13 mouse cellular contexts compared by ENCODE assay signal in genomic region chr1:135844481-135844880, GRCm38 (mm10). TPM values are rescaled to one million over a fixed set of nuclear protein-coding genes. Genes with fewer than 3 reads are reported as not detected.
DNase-seq lines count a peak whose midpoint lies in the region; ATAC-seq and TF ChIP-seq lines count a peak whose summit lies in the region.
"Had no signal": no experiment of that assay in that cellular context is flagged by ENCODE, and none has a peak within 500 bp of the region (broad histone marks: within the 10 kb centered on the region; RNA-seq: fewer than 3 reads in every experiment).

No protein-coding gene starts in this region.

- TF ChIP-seq POLR2A in cerebellum, adult 2 months (IDR thresholded peaks at IDR 0.05; ENCODE audit: borderline replicate concordance, insufficient read depth, low read length) = no peak

- no peaks in the 10 kb centered on the region for H3K27me3 ChIP-seq in heart, postnatal 0 days (ENCODE audit: control insufficient read depth, insufficient read depth, low read length)
- no peaks in the 10 kb centered on the region for H3K27me3 ChIP-seq in intestine, embryonic 16.5 days (replicated peaks; ENCODE audit: control insufficient read depth, insufficient read depth, low read length)
- H3K27me3 ChIP-seq in cerebellum, adult 2 months (ENCODE audit: control insufficient read depth, insufficient read depth, low read length) = no peaks in the 10 kb centered on the region
- H3K27me3 ChIP-seq: midbrain, embryonic 13.5 days; neural tube, embryonic 12.5 days had no signal

- peak; percentile 60 to 75 for DNase-seq in heart, adult 18-20 months
- no peak for DNase-seq in heart, adult 8-10 months (ENCODE audit: low spot score)
- peak; percentile 65 for DNase-seq in NIH3T3 (ENCODE audit: low read depth)
- no peak for DNase-seq in heart, postnatal 0 days (ENCODE audit: low spot score)
- peak; percentile 74 for DNase-seq in lung, postnatal 36 days
- DNase-seq in urinary bladder, adult 18-20 months (ENCODE audit: low spot score in 2 of 2) = no peak
- no peak for DNase-seq in cerebellum, adult 2 months
- DNase-seq: adrenal gland, postnatal 10 days; retina, postnatal 1 day had no signal

- peaks cover 81% of the 10 kb centered on the region for H3K36me3 ChIP-seq in heart, postnatal 0 days (replicated peaks; ENCODE audit: control insufficient read depth, insufficient read depth, low read length)
- no peaks in the 10 kb centered on the region for H3K36me3 ChIP-seq in intestine, embryonic 16.5 days (ENCODE audit: control insufficient read depth, insufficient read depth, low read length)
- H3K36me3 ChIP-seq: midbrain, embryonic 13.5 days; neural tube, embryonic 12.5 days had no signal

- H3K9ac ChIP-seq in heart, postnatal 0 days (replicated peaks; ENCODE audit: low read depth, low read length) = no peak overlapping the region
- H3K9ac ChIP-seq in intestine, embryonic 16.5 days (ENCODE audit: low read depth, low read length) = no peak overlapping the region
- H3K9ac ChIP-seq: liver, embryonic 14.5 days; midbrain, embryonic 13.5 days; neural tube, embryonic 12.5 days had no signal

- H3K4me2 ChIP-seq in heart, postnatal 0 days (ENCODE audit: low read depth, low read length) = peak overlapping the region; percentile 13; the same call in 1 of the 2 replicates
- H3K4me2 ChIP-seq in intestine, embryonic 16.5 days (ENCODE audit: low read depth, low read length) = no peak overlapping the region
- H3K4me2 ChIP-seq: midbrain, embryonic 13.5 days; neural tube, embryonic 12.5 days had no signal

- no peak for TF ChIP-seq CTCF in heart, postnatal 0 days (IDR thresholded peaks at IDR 0.05; ENCODE audit: low read depth)
- TF ChIP-seq CTCF in cerebellum, adult 2 months (IDR thresholded peaks at IDR 0.05; ENCODE audit: borderline replicate concordance, insufficient read depth, low read depth, low read length) = no peak

- H3K4me1 ChIP-seq in heart, postnatal 0 days (ENCODE audit: control insufficient read depth, insufficient read depth) = peaks cover 42% of the 10 kb centered on the region
- H3K4me1 ChIP-seq in intestine, embryonic 16.5 days (ENCODE audit: control insufficient read depth, insufficient read depth, low read length) = no peaks in the 10 kb centered on the region
- H3K4me1 ChIP-seq in cerebellum, adult 2 months (ENCODE audit: control insufficient read depth, insufficient read depth, low read length) = no peaks in the 10 kb centered on the region; the same call in 1 of the 2 replicates
- H3K4me1 ChIP-seq: midbrain, embryonic 13.5 days; neural tube, embryonic 12.5 days had no signal

- H3K27ac ChIP-seq in heart, postnatal 0 days (ENCODE audit: low read depth) = peak overlapping the region; percentile 98
- no peak overlapping the region for H3K27ac ChIP-seq in intestine, embryonic 16.5 days (ENCODE audit: low read length)
- no peak overlapping the region for H3K27ac ChIP-seq in cerebellum, adult 2 months (ENCODE audit: insufficient read depth, low read length)
- H3K27ac ChIP-seq: liver, embryonic 14.5 days; midbrain, embryonic 13.5 days; neural tube, embryonic 12.5 days had no signal

- WGBS in heart, postnatal 0 days = 22% methylated on average over 6 of the region's 6 CpGs
- 68% methylated on average over 6 of the region's 6 CpGs for WGBS in intestine, embryonic 16.5 days
- WGBS in cerebellum, adult 2 months = 88% methylated on average over 6 of the region's 6 CpGs

- no peaks in the 10 kb centered on the region for H3K9me3 ChIP-seq in heart, postnatal 0 days (replicated peaks; ENCODE audit: control insufficient read depth, low read length)
- no peaks in the 10 kb centered on the region for H3K9me3 ChIP-seq in intestine, embryonic 16.5 days (ENCODE audit: control insufficient read depth, low read length)
- H3K9me3 ChIP-seq: midbrain, embryonic 13.5 days; neural tube, embryonic 12.5 days had no signal

- TF ChIP-seq EP300 in heart, postnatal 0 days (IDR thresholded peaks at IDR 0.05; ENCODE audit: low read depth) = peak; percentile 47; the same call in 1 of the 2 replicates

- ATAC-seq in heart, postnatal 0 days (ENCODE audit: insufficient read depth, low read depth) = peak; percentile 8; the same call in 1 of the 2 replicates
- no peak for ATAC-seq in intestine, embryonic 16.5 days
- ATAC-seq: midbrain, embryonic 13.5 days had no signal

- H3K4me3 ChIP-seq in heart, postnatal 0 days (ENCODE audit: low read depth, low read length) = no peak overlapping the region
- no peak overlapping the region for H3K4me3 ChIP-seq in intestine, embryonic 16.5 days (ENCODE audit: low read length)
- H3K4me3 ChIP-seq in cerebellum, adult 2 months (replicated peaks; ENCODE audit: insufficient read depth, low read depth, low read length) = no peak overlapping the region
- H3K4me3 ChIP-seq: midbrain, embryonic 13.5 days; neural tube, embryonic 12.5 days had no signal

RNA-seq across cellular contexts. Expression of gene Tnnt2, which starts 8.3 kb away (rescaled TPM):
- total RNA-seq in heart, adult 18-20 months (2021) = over 10,000 TPM in 1 of 2 experiments, 1,000 to 10,000 TPM in 1; 9,387 to 10,464 TPM
- over 10,000 TPM in 2 of 4 experiments, 1,000 to 10,000 TPM in 2; 8,821 to 11,650 (median 10,060) TPM for total RNA-seq in heart, adult 8-10 months (2022)
- 1,865 and 1,929 TPM in 2 replicates for total RNA-seq in heart, postnatal 0 days (2014; rRNA removed; ENCODE audit: low replicate concordance)
- 13,184 and 14,025 TPM in 2 replicates for polyA plus RNA-seq in heart, postnatal 0 days (2015; fragmentation: Nextera tagmentation; extraction: Ambion mirVana)
- 23.5 and 26.7 TPM in 2 replicates for polyA plus RNA-seq in intestine, embryonic 16.5 days (2015; fragmentation: Nextera tagmentation; extraction: Ambion mirVana)
- 1.4 and 2.8 TPM in 2 replicates for polyA plus RNA-seq in cerebellum, adult 2 months (2012; rRNA removed)

RNA-seq across cellular contexts. Expression of gene Lad1, which starts 26.1 kb away (rescaled TPM):
- total RNA-seq in heart, adult 18-20 months (2021) = 1 to 10 TPM; 5.9 to 8.3 TPM
- total RNA-seq in heart, adult 8-10 months (2022) = 1 to 10 TPM; 5.0 to 8.6 (median 5.5) TPM
- 4.4 and 32.9 TPM in 2 replicates for total RNA-seq in heart, postnatal 0 days (2014; rRNA removed; ENCODE audit: low replicate concordance)
- polyA plus RNA-seq in heart, postnatal 0 days (2015; fragmentation: Nextera tagmentation; extraction: Ambion mirVana) = 9.1 and 11.1 TPM in 2 replicates
- 260 and 283 TPM in 2 replicates for polyA plus RNA-seq in intestine, embryonic 16.5 days (2015; fragmentation: Nextera tagmentation; extraction: Ambion mirVana)
- 0.76 and 1.2 TPM in 2 replicates for polyA plus RNA-seq in cerebellum, adult 2 months (2012; rRNA removed)

Comparison
In these comparisons a context has a peak if more than half of its experiments do, and no peak if none do; other contexts are left out.
1. DNase-seq: peak in heart, adult 18-20 months (2 of 2), NIH3T3 (single experiment) and lung, postnatal 36 days (single experiment); none in heart, adult 8-10 months (single experiment), heart, postnatal 0 days (single experiment), urinary bladder, adult 18-20 months (0 of 2) and cerebellum, adult 2 months (0 of 2).